Mouse (Mus musculus) CH12.LX (cell line): ENCODE data around the gene Inpp5d. TPM values are rescaled to one million over a fixed set of nuclear protein-coding genes. Genes with fewer than 3 reads are reported as not detected.
A peak's percentile ranks its signal among the peaks of the same experiment; 100 is the strongest.

Source experiments
- DNase-seq: peaks from one replicate; pipeline ENCODE4 v3.0.0-alpha.2; 2013; ENCODE audit errors: extremely low read depth
- H3K27ac ChIP-seq: 2 replicates; pipeline ENCODE4 v1.5.1; 2012; ENCODE audit warnings: low read depth, mild to moderate bottlenecking, control low read depth, moderate library complexity; ENCODE audit not compliant: insufficient read depth
- H3K27me3 ChIP-seq: replicated peaks from 2 replicates; pipeline ENCODE3; 2012; ENCODE audit warnings: inconsistent platforms
- H3K36me3 ChIP-seq, 2 experiments: replicated peaks in 1 of 2; 2 replicates each; pipeline versions ENCODE3 to v1.6.1; 2012; ENCODE audit warnings: inconsistent platforms in 1 of 2, low read length in 1 of 2, mild to moderate bottlenecking in 1 of 2, mixed read lengths in 1 of 2, moderate library complexity in 1 of 2; ENCODE audit not compliant: control insufficient read depth in 1 of 2, insufficient read depth in 1 of 2
- H3K4me1 ChIP-seq, 2 experiments: 2 replicates each; pipeline ENCODE4 v1.6.1; 2012; ENCODE audit warnings: inconsistent platforms in 1 of 2, moderate library complexity in 1 of 2; ENCODE audit not compliant: insufficient read depth in 2 of 2, control insufficient read depth in 1 of 2
- H3K4me2 ChIP-seq: 2 replicates; pipeline ENCODE4 v1.6.1; 2012; ENCODE audit warnings: low read depth, mild to moderate bottlenecking, control low read depth; ENCODE audit not compliant: poor library complexity, insufficient read depth, severe bottlenecking
- H3K4me3 ChIP-seq, 3 experiments: fragments of 150-350 bp in 1 of 3; sonication (generic) in 1 of 3; replicated peaks in 1 of 3; 2 replicates each; pipeline versions ENCODE3 to v1.5.1; 2011 to 2012; ENCODE audit warnings: low read depth in 2 of 3, low read length in 2 of 3, mild to moderate bottlenecking in 2 of 3, moderate library complexity in 2 of 3, control low read depth in 1 of 3, improper control_type of control experiment in 1 of 3, inconsistent platforms in 1 of 3, mixed read lengths in 1 of 3; ENCODE audit not compliant: poor library complexity in 1 of 3
- H3K79me2 ChIP-seq: replicated peaks from 2 replicates; pipeline ENCODE4 v1.6.1; 2012; ENCODE audit warnings: mild to moderate bottlenecking, moderate library complexity; ENCODE audit not compliant: control insufficient read depth, poor library complexity, insufficient read depth, severe bottlenecking; ENCODE audit errors: extremely low read depth
- H3K9ac ChIP-seq: 2 replicates; pipeline ENCODE4 v1.6.1; 2012; ENCODE audit warnings: low read depth, mild to moderate bottlenecking, control low read depth, moderate library complexity; ENCODE audit not compliant: insufficient read depth
- H3K9me3 ChIP-seq: replicated peaks from 2 replicates; pipeline ENCODE3; 2012; ENCODE audit warnings: low read length, inconsistent platforms, mixed read lengths
- BHLHE40 ChIP-seq: IDR thresholded peaks from 2 replicates; pipeline ENCODE4 v1.6.1; 2011; ENCODE audit warnings: mild to moderate bottlenecking, low read depth, low read length, improper control_type of control experiment
- CHD1 ChIP-seq: IDR thresholded peaks from 2 replicates; pipeline ENCODE4 v1.6.1; 2012; ENCODE audit warnings: low read depth, low read length, improper control_type of control experiment, inconsistent platforms
- CHD2 ChIP-seq: IDR thresholded peaks from 2 replicates; pipeline ENCODE4 v1.6.1; 2011; ENCODE audit warnings: low read length, improper control_type of control experiment
- CTCF ChIP-seq, 2 experiments: IDR thresholded peaks in 1 of 2; conservative IDR thresholded peaks in 1 of 2; 2 replicates each; pipeline ENCODE4 v1.5.1; 2011 to 2012; ENCODE audit warnings: low read depth in 2 of 2, low read length in 2 of 2, improper control_type of control experiment in 1 of 2, inconsistent platforms in 1 of 2, mild to moderate bottlenecking in 1 of 2, moderate library complexity in 1 of 2
- ELF1 ChIP-seq: IDR thresholded peaks from 2 replicates; pipeline ENCODE4 v1.6.1; 2014; ENCODE audit warnings: low read depth, mild to moderate bottlenecking, inconsistent platforms, low read length, improper control_type of control experiment
- EP300 ChIP-seq: IDR thresholded peaks from 2 replicates; pipeline ENCODE4 v1.6.1; 2011; ENCODE audit warnings: low read length, improper control_type of control experiment
- ETS1 ChIP-seq: conservative IDR thresholded peaks from 2 replicates; pipeline ENCODE4 v1.6.1; 2012; ENCODE audit warnings: low read depth, mild to moderate bottlenecking, inconsistent platforms, low read length, improper control_type of control experiment, moderate library complexity
- GABPA ChIP-seq: IDR thresholded peaks from 2 replicates; pipeline ENCODE4 v1.6.1; 2012; ENCODE audit warnings: low read depth, low read length, improper control_type of control experiment, inconsistent platforms; ENCODE audit not compliant: insufficient replicate concordance
- HCFC1 ChIP-seq: IDR thresholded peaks from 2 replicates; pipeline ENCODE4 v1.6.1; 2012; ENCODE audit warnings: low read depth, mild to moderate bottlenecking, inconsistent platforms, low read length, improper control_type of control experiment
- IRF4 ChIP-seq: IDR thresholded peaks from 2 replicates; pipeline ENCODE4 v1.6.1; 2014; ENCODE audit warnings: low read depth, mild to moderate bottlenecking, inconsistent platforms, low read length, improper control_type of control experiment
- JUN ChIP-seq: IDR thresholded peaks from 2 replicates; pipeline ENCODE4 v1.6.1; 2011; ENCODE audit warnings: low read depth, mild to moderate bottlenecking, low read length, improper control_type of control experiment, moderate library complexity; ENCODE audit not compliant: insufficient read depth
- JUND ChIP-seq: conservative IDR thresholded peaks from 2 replicates; pipeline ENCODE4 v1.6.1; 2011; ENCODE audit warnings: low read depth, low read length, improper control_type of control experiment
- KAT2A ChIP-seq: IDR thresholded peaks from 2 replicates; pipeline ENCODE4 v1.6.1; 2012; ENCODE audit warnings: low read length, improper control_type of control experiment, inconsistent platforms; ENCODE audit not compliant: insufficient replicate concordance
- MAFK ChIP-seq: IDR thresholded peaks from 2 replicates; pipeline ENCODE4 v1.6.1; 2011; ENCODE audit warnings: low read length, improper control_type of control experiment; ENCODE audit not compliant: insufficient replicate concordance
- MAX ChIP-seq: IDR thresholded peaks from 2 replicates; pipeline ENCODE4 v1.6.1; 2011; ENCODE audit warnings: low read length, improper control_type of control experiment
- MAZ ChIP-seq: IDR thresholded peaks from 2 replicates; pipeline ENCODE4 v1.6.1; 2012; ENCODE audit warnings: low read depth, mild to moderate bottlenecking, inconsistent platforms, low read length, improper control_type of control experiment, moderate library complexity
- MEF2A ChIP-seq: IDR thresholded peaks from 2 replicates; pipeline ENCODE4 v1.6.1; 2014; ENCODE audit warnings: low read depth, mild to moderate bottlenecking, inconsistent platforms, low read length, improper control_type of control experiment, borderline replicate concordance
- MXI1 ChIP-seq: IDR thresholded peaks from 2 replicates; pipeline ENCODE4 v1.6.1; 2011; ENCODE audit warnings: mild to moderate bottlenecking, low read depth, low read length, improper control_type of control experiment
- MYC ChIP-seq: IDR thresholded peaks from 2 replicates; pipeline ENCODE4 v1.6.1; 2011; ENCODE audit warnings: low read depth, mild to moderate bottlenecking, improper control_type of control experiment, low read length
- NELFE ChIP-seq: IDR thresholded peaks from 2 replicates; pipeline ENCODE4 v1.6.1; 2011; ENCODE audit warnings: low read depth, low read length, improper control_type of control experiment
- NRF1 ChIP-seq: IDR thresholded peaks from 2 replicates; pipeline ENCODE4 v1.6.1; 2014; ENCODE audit warnings: low read depth, mild to moderate bottlenecking, inconsistent platforms, low read length, improper control_type of control experiment, moderate library complexity
- PAX5 ChIP-seq: IDR thresholded peaks from 2 replicates; pipeline ENCODE4 v1.6.1; 2012; ENCODE audit warnings: low read length, inconsistent platforms, mixed read lengths
- POLR2A ChIP-seq: IDR thresholded peaks from 2 replicates; pipeline ENCODE4 v1.6.1; 2011; ENCODE audit warnings: low read depth, mild to moderate bottlenecking, improper control_type of control experiment, low read length
- POLR2AphosphoS2 ChIP-seq: IDR thresholded peaks from 2 replicates; pipeline ENCODE4 v1.6.1; 2011; ENCODE audit warnings: low read depth, low read length, improper control_type of control experiment
- RAD21 ChIP-seq: IDR thresholded peaks from 2 replicates; pipeline ENCODE4 v1.6.1; 2011; ENCODE audit warnings: low read depth, mild to moderate bottlenecking, low read length, improper control_type of control experiment, moderate library complexity
- RCOR1 ChIP-seq: conservative IDR thresholded peaks from 2 replicates; pipeline ENCODE4 v1.6.1; 2012; ENCODE audit warnings: low read depth, mild to moderate bottlenecking, inconsistent platforms, low read length, improper control_type of control experiment
- SIN3A ChIP-seq: IDR thresholded peaks from 2 replicates; pipeline ENCODE4 v1.6.1; 2012; ENCODE audit warnings: low read length, improper control_type of control experiment, inconsistent platforms
- SMC3 ChIP-seq: IDR thresholded peaks from 2 replicates; pipeline ENCODE4 v1.6.1; 2011; ENCODE audit warnings: low read depth, low read length, improper control_type of control experiment
- TBP ChIP-seq: conservative IDR thresholded peaks from 2 replicates; pipeline ENCODE4 v1.6.1; 2011; ENCODE audit warnings: low read depth, low read length, improper control_type of control experiment
- TCF12 ChIP-seq: IDR thresholded peaks from 2 replicates; pipeline ENCODE4 v1.6.1; 2014; ENCODE audit warnings: low read depth, mild to moderate bottlenecking, inconsistent platforms, low read length, improper control_type of control experiment
- UBTF ChIP-seq: IDR thresholded peaks from 2 replicates; pipeline ENCODE4 v1.6.1; 2012; ENCODE audit warnings: low read depth, mild to moderate bottlenecking, inconsistent platforms, low read length, improper control_type of control experiment, moderate library complexity
- USF1 ChIP-seq: IDR thresholded peaks from 2 replicates; pipeline ENCODE4 v1.6.1; 2014; ENCODE audit warnings: low read depth, mild to moderate bottlenecking, inconsistent platforms, low read length, improper control_type of control experiment
- USF2 ChIP-seq: conservative IDR thresholded peaks from 2 replicates; pipeline ENCODE4 v1.6.1; 2011; ENCODE audit warnings: low read depth, low read length, improper control_type of control experiment
- ZC3H11A ChIP-seq: IDR thresholded peaks from 2 replicates; pipeline ENCODE4 v1.6.1; 2012; ENCODE audit warnings: low read depth, mild to moderate bottlenecking, inconsistent platforms, low read length, improper control_type of control experiment
- ZKSCAN1 ChIP-seq: IDR thresholded peaks from 2 replicates; pipeline ENCODE4 v1.6.1; 2012; ENCODE audit warnings: low read depth, inconsistent platforms, low read length, improper control_type of control experiment, borderline replicate concordance
- ZMIZ1 ChIP-seq: IDR thresholded peaks from 2 replicates; pipeline ENCODE4 v1.6.1; 2012; ENCODE audit warnings: low read depth, mild to moderate bottlenecking, inconsistent platforms, low read length, improper control_type of control experiment
- ZNF384 ChIP-seq: IDR thresholded peaks from 2 replicates; pipeline ENCODE4 v1.6.1; 2012; ENCODE audit warnings: low read depth, low read length, improper control_type of control experiment, inconsistent platforms
- dilution Hi-C: fragments of 300-500 bp; cut with MboI; formaldehyde crosslinking; loops from 2 replicates; pipeline ENCODE4 v1.14.3; 2020; ENCODE audit warnings: low sequenced_read_pairs; ENCODE audit not compliant: extremely low pct_unique_long_range_greater_than_20kb, extremely low pct_ligation_motif_present
- in situ Hi-C: fragments of 300-500 bp; cut with MboI; formaldehyde crosslinking; loops from 3 replicates; pipeline ENCODE4 v1.14.3; 2019; ENCODE audit warnings: low sequenced_read_pairs, low pct_ligation_motif_present, low pct_unique_long_range_greater_than_20kb, mixed read lengths
- polyA plus RNA-seq: library from polyadenylated mRNA; unstranded; fragments of >175 nt; gene quantifications from 2 replicates; pipeline ENCODE4 v1.2.1, GENCODE M21; 2012; ENCODE audit warnings: low read depth; ENCODE audit not compliant: insufficient read length
- total RNA-seq, 2 experiments: library from RNA; depleted of rRNA; stranded (reverse); fragments of 300-350 nt in 1 of 2; fragments of >200 nt in 1 of 2; gene quantifications; 2 replicates each; pipeline ENCODE4 v1.2.3; 2012 to 2014

Inpp5d gene
- total and polyA plus RNA-seq, 3 experiments, result 97.1 to 109 (median 106) TPM

GRCm38 (mm10) chr1:87755641-87756470 is 135.7 kb downstream of the Inpp5d start, which contains the start of gene Atg16l1:
Atg16l1 (plus strand) TSS chr1:87755870.
- H3K79me2 ChIP-seq, result peaks cover 31% of the 10 kb centered on the region
- peak within 1 kb of the TSS; percentile 85 for H3K9ac ChIP-seq
- peak within 1 kb of the TSS; percentile 91 for H3K4me2 ChIP-seq
- dilution Hi-C loops, result no loop called here
- no peaks in the 10 kb centered on the region for H3K9me3 ChIP-seq
- in situ Hi-C loops, result loop anchor here (10.0 kb wide), 1 partner anchor 151 kb away; no protein-coding TSS in a partner anchor
- peaks cover 7 to 32% of the 10 kb centered on the region in 2 experiments for H3K36me3 ChIP-seq
- peak; percentile 97 for DNase-seq
- peak within 1 kb of the TSS; percentile 47 for H3K27ac ChIP-seq
- H3K4me3 ChIP-seq, result peak within 1 kb of the TSS; percentile 68 to 95 (median 84)
- no peaks in the 10 kb centered on the region for H3K27me3 ChIP-seq
- H3K4me1 ChIP-seq, result peaks cover 0 to 23% of the 10 kb centered on the region in 2 experiments; a peak in 2 of 4 replicates
- TF ChIP-seq ZNF384 (peak; percentile 98), RCOR1 (peak; percentile 77; the same call in 1 of the 2 replicates), KAT2A (peak; percentile 92), ZMIZ1 (peak; percentile 85), MYC (peak; percentile 80; the same call in 1 of the 2 replicates), SMC3 (peak; percentile 62), TCF12 (peak; percentile 82), MXI1 (peak; percentile 80; the same call in 1 of the 2 replicates), PAX5 (no peak), USF2 (no peak), CHD1 (no peak), POLR2A (peak; percentile 89), MAFK (no peak), ZC3H11A (peak; percentile 54), NELFE (peak; percentile 62; the same call in 1 of the 2 replicates), USF1 (no peak), CTCF (conservative IDR thresholded peaks at IDR 0.05 in 1 of 2, IDR thresholded peaks at IDR 0.05 in 1 of 2; ENCODE audit: low read depth in 2 of 2, low read length in 2 of 2) (peak in 1 of 2 experiments; percentile 83; a peak in 2 of 4 replicates), MAX (peak; percentile 72), JUND (peak; percentile 65), RAD21 (peak; percentile 81), HCFC1 (peak; percentile 93), JUN (no peak), MAZ (peak; percentile 79; the same call in 1 of the 2 replicates), CHD2 (peak; percentile 93), ELF1 (peak; percentile 99), BHLHE40 (peak; percentile 46), MEF2A (peak; percentile 82), ZKSCAN1 (no peak; the same call in 1 of the 2 replicates), TBP (peak; percentile 53; the same call in 1 of the 2 replicates), NRF1 (peak; percentile 78), EP300 (peak; percentile 46; the same call in 1 of the 2 replicates), IRF4 (peak; percentile 78), UBTF (no peak; the same call in 1 of the 2 replicates), SIN3A (peak; percentile 72), POLR2AphosphoS2 (peak; percentile 67; the same call in 1 of the 2 replicates), GABPA (peak; percentile 14; the same call in 1 of the 2 replicates), ETS1 (peak; percentile 76)
